Mouse (Mus musculus): Measurements from ENCODE around the gene Dop1b. TPM values are rescaled to one million over a fixed set of nuclear protein-coding genes. Genes with fewer than 3 reads are reported as not detected.

Dop1b gene
- polyA plus RNA-seq, 1 experiment from 2014 or later, result 12.2 TPM

DNA sequence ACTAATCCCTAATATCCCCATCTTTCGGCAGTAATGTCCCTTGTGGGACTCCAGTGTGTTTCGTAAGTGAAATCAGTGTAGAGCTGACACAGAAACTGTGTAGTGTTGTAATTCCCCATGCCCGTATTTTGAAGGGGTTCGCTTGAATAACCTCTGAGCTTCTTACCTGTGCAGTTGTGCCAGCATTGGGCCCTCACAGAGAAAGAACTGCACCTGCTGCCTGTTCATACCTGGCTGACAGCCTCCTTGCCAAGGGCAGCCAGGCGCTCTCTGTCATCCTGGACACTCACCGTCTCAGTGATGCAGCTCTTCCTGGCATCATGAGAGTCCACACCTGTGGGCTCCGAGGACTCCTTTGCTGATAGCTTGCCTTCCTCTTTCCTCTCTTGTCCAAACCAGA, 1.3 kb downstream of the Dop1b start:
- Histone ChIP-seq H3K27ac (replicated peaks) (peak overlapping the region; percentile 94), H3K9ac (peak overlapping the region; percentile 97; the same call in 1 of the 2 replicates), H3K27me3 (no peaks in the 10 kb centered on the region), H3K9me3 (replicated peaks) (no peaks in the 10 kb centered on the region), H3K4me2 (peak overlapping the region; percentile 100), H3K36me3 (replicated peaks) (peaks cover 5% of the 10 kb centered on the region; the same call in 1 of the 2 replicates), H3K4me3 (replicated peaks) (peak overlapping the region; percentile 92), H3K4me1 (replicated peaks) (peaks cover 58% of the 10 kb centered on the region)
- 73% methylated on average over 7 of the region's 7 CpGs for WGBS (ENCODE audit: insufficient replicate concordance)
- no peak for ATAC-seq (ENCODE audit: insufficient read depth)

DNA sequence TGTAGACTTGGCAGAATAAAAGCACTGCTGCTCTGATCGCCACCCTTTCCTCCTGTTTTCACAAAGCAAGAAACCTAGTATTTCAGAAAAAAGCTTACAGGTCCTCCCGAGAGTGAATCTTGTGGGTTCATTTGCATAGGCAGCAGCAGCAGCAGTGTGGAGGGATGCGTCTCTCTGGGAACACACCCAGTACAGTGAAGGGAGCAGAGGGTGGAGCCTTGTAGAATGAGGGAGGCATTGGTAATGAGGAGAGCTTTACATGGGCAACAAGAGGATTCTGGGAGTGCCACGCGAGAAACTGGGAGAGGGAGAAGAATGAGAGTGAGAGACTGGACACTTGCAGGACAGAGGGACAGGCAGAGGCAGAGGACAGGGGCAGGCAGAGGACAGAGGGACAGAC, 2.7 kb downstream of the Dop1b start:
- Histone ChIP-seq H3K27ac (replicated peaks) (peak overlapping the region; percentile 65), H3K9me3 (replicated peaks) (no peaks in the 10 kb centered on the region), H3K36me3 (replicated peaks) (peaks cover 13% of the 10 kb centered on the region; the same call in 1 of the 2 replicates), H3K27me3 (no peaks in the 10 kb centered on the region), H3K4me1 (replicated peaks) (peaks cover 61% of the 10 kb centered on the region), H3K4me2 (peak overlapping the region; percentile 39), H3K4me3 (replicated peaks) (no peak overlapping the region), H3K9ac (peak overlapping the region; percentile 43; the same call in 1 of the 2 replicates)
- WGBS (ENCODE audit: insufficient replicate concordance), result 31% methylated on average over 5 of the region's 5 CpGs
- no peak for ATAC-seq (ENCODE audit: insufficient read depth)

DNA sequence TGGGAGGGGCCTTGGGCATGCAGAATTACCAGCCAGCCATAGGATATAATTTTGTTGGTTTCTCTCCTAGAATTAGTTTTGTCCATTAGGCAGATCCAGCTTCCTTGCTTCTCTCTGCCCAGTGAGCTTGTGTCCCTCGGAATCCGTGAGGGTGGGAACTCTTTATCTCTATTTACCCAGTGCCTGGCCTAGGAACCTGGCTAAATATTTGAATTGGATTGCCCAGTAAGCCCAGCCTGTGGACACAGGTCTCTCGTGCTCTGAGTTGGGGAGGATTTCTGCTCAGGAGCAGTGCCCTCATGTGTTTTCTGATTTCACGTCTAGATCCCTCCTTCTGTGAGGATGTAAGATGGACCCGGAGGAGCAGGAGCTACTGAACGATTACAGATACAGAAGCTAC, 4.1 kb downstream of the Dop1b start:
- Histone ChIP-seq H3K4me3 (replicated peaks) (peak overlapping the region; percentile 23), H3K36me3 (replicated peaks) (peaks cover 17% of the 10 kb centered on the region; the same call in 1 of the 2 replicates), H3K9me3 (replicated peaks) (no peaks in the 10 kb centered on the region), H3K4me1 (replicated peaks) (peaks cover 64% of the 10 kb centered on the region), H3K9ac (no peak overlapping the region), H3K27me3 (no peaks in the 10 kb centered on the region), H3K27ac (replicated peaks) (peak overlapping the region; percentile 5; the same call in 1 of the 2 replicates), H3K4me2 (peak overlapping the region; percentile 46)
- no peak for ATAC-seq (ENCODE audit: insufficient read depth)
- WGBS (ENCODE audit: insufficient replicate concordance), result 69% methylated on average over 6 of the region's 6 CpGs

DNA sequence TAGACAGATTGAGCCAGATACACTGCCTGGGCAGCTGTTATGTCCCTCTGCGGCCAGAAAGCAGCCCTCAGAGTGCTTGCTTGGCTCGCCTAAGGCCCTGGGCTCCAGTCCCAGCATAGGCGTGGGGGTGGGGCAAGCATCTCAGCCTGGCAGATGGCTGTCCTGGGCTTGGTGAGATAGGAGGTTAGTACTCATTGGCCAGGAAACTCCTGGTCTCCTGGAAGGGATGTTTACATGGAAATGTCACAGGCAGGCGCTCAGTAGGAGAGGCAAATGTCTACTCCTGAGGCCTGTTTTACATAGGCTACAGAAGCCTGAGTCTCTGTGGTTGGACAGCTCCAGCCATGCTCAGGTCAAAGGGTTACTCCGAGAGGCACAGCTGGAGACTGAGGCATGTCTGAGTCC, 5.6 kb downstream of the Dop1b start:
- H3K27me3 ChIP-seq, result no peaks in the 10 kb centered on the region
- H3K4me1 ChIP-seq (replicated peaks), result peaks cover 68% of the 10 kb centered on the region
- ATAC-seq (ENCODE audit: insufficient read depth), result peak; percentile 72
- H3K4me2 ChIP-seq, result peak overlapping the region; percentile 46
- no peak overlapping the region for H3K4me3 ChIP-seq (replicated peaks)
- H3K9ac ChIP-seq, result peak overlapping the region; percentile 17; the same call in 1 of the 2 replicates
- H3K27ac ChIP-seq (replicated peaks), result peak overlapping the region; percentile 70
- no peaks in the 10 kb centered on the region for H3K9me3 ChIP-seq (replicated peaks)
- peaks cover 17% of the 10 kb centered on the region; the same call in 1 of the 2 replicates for H3K36me3 ChIP-seq (replicated peaks)
- WGBS (ENCODE audit: insufficient replicate concordance), result 40% methylated on average over 5 of the region's 5 CpGs

DNA sequence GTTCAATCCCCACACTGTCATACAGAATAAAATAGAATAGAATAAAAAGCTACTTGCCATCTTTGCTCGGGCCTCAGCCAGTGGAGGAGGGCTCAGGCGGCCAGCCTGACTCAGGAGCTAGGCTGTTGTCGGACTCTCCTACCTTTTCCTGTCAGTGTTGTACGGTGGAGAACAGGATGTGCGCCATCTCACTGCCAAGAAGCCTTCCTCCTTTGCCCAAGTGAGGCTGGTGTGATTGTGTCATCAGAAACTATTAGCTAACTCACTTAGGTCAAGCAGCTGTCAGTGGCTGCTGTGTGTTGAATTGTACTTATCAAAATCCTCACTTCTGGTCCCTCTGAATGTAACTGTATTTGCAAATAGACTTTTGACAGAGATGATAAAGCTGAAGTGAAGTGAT, 10.1 kb downstream of the Dop1b start:
- 54% methylated on average over 5 of the region's 5 CpGs for WGBS (ENCODE audit: insufficient replicate concordance)
- Histone ChIP-seq H3K9me3 (replicated peaks) (no peaks in the 10 kb centered on the region), H3K36me3 (replicated peaks) (peaks cover 20% of the 10 kb centered on the region), H3K4me2 (no peak overlapping the region), H3K4me3 (replicated peaks) (no peak overlapping the region), H3K27me3 (no peaks in the 10 kb centered on the region), H3K9ac (no peak overlapping the region), H3K4me1 (replicated peaks) (peaks cover 45% of the 10 kb centered on the region), H3K27ac (replicated peaks) (0 out of 2 replicates have a peak overlapping the region, but pooled peaks have one; percentile 9)
- no peak for ATAC-seq (ENCODE audit: insufficient read depth)

DNA sequence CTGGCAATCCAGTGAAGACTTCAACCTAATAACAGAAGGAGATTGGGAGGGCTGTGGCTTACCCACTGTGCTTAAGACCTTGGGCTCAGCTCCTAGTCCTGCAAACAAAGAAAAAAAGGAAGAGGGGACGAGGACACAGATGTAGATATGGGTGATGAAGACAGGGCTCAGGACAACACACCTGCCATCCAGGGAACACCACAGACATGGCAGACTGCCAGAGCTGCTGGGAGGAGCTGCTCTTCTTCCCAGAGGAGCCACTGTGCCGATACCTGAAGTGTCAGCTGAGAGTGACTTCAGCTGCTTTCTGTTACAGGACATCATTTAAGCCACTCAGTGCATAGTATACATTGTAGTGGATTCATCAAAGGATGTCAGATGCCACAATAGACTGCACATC, 10.8 kb downstream of the Dop1b start:
- WGBS (ENCODE audit: insufficient replicate concordance), result 44% methylated on average over 2 of the region's 2 CpGs
- Histone ChIP-seq H3K27ac (replicated peaks) (no peak overlapping the region), H3K4me2 (no peak overlapping the region), H3K4me3 (replicated peaks) (no peak overlapping the region), H3K9ac (no peak overlapping the region), H3K36me3 (replicated peaks) (peaks cover 20% of the 10 kb centered on the region), H3K9me3 (replicated peaks) (no peaks in the 10 kb centered on the region), H3K27me3 (no peaks in the 10 kb centered on the region), H3K4me1 (replicated peaks) (peaks cover 43% of the 10 kb centered on the region)
- no peak for ATAC-seq (ENCODE audit: insufficient read depth)

DNA sequence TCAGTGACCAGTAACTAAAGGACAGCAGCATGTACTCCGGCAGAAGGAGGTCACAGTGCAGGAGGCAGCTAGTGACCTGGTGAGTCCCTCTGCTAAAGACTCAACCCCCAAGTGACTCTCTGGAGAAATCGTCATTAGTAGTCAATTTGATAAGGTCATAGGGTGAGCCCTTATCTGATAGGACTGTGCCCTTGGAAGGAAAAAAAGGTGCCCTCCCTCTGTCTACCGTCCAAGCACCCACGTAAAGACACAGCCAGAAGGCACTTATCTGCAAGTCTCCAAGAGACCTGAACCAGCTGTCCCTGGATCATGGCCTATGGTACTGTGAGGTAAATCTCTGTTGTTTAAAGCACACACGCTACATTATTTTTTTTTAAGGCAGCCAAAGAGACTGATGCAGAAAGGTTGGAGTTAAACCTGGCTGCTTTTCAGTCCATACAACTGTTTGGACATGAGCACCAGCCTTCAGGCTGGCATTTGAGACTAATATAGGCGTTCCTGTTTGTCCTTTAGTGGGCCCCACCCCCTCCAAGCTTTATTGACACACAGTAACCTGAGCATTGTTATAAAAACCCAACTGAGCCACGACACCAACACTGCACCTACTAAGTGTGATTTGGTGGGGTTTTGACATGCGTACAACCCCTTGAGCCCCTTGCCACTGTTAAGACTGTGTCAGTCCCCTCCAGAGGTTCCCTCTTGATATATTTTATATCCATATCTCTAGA, 13.9 kb downstream of the Dop1b start:
- peaks cover 12% of the 10 kb centered on the region for H3K36me3 ChIP-seq (replicated peaks)
- WGBS (ENCODE audit: insufficient replicate concordance), result 57% methylated on average over 8 of the region's 8 CpGs
- H3K27me3 ChIP-seq, result no peaks in the 10 kb centered on the region
- no peak overlapping the region for H3K4me3 ChIP-seq (replicated peaks)
- peak overlapping the region; percentile 49; the same call in 1 of the 2 replicates for H3K27ac ChIP-seq (replicated peaks)
- no peak for ATAC-seq (ENCODE audit: insufficient read depth)
- peaks cover 55% of the 10 kb centered on the region for H3K4me1 ChIP-seq (replicated peaks)
- no peak overlapping the region for H3K4me2 ChIP-seq
- H3K9ac ChIP-seq, result no peak overlapping the region
- H3K9me3 ChIP-seq (replicated peaks), result no peaks in the 10 kb centered on the region

DNA sequence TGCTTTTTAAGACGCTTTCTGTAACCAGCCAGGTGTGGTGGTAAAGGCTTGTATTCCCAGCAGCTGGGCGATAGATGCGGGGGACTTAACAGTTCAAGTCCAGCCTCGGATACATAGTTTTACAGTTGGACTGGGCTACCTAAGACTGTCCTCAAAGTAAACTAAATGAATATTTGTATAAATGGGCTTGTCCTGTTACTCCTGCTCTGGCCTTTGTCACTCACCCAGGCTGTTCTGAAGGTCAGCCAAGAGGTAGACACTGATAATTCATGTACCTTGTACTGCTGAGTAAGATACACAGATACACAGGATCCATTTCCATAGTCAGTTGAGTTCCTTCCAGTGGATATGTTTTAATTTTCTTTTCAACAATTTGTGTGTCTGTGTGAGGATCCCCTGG, 14.5 kb downstream of the Dop1b start:
- H3K9ac ChIP-seq, result no peak overlapping the region
- peaks cover 59% of the 10 kb centered on the region for H3K4me1 ChIP-seq (replicated peaks)
- 82% methylated on average over 4 of the region's 4 CpGs for WGBS (ENCODE audit: insufficient replicate concordance)
- no peak overlapping the region for H3K4me2 ChIP-seq
- no peaks in the 10 kb centered on the region for H3K9me3 ChIP-seq (replicated peaks)
- peak; percentile 45; the same call in 1 of the 2 replicates for ATAC-seq (ENCODE audit: insufficient read depth)
- H3K4me3 ChIP-seq (replicated peaks), result no peak overlapping the region
- peak overlapping the region; percentile 49; the same call in 1 of the 2 replicates for H3K27ac ChIP-seq (replicated peaks)
- peaks cover 12% of the 10 kb centered on the region for H3K36me3 ChIP-seq (replicated peaks)
- no peaks in the 10 kb centered on the region for H3K27me3 ChIP-seq

DNA sequence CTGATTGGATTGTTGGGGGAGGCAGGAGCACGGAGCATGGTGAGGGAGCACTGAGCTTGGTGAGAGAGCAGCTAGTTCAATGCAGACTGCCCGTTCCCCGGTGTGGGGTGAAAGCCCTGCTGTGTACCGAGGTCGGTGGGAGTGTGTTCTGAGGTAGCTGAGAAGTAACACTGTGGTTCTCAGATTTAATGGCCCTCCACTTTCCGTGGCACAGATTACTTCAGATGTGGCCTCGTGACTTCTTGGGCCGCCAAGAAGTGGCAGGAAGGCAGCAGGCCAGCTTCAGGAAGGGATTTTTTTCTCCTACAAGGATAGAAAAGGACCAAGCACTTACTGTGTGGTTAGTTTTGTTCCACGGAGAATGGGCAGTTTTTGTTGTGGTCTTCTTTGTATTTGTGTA, 17.0 kb downstream of the Dop1b start:
- H3K9me3 ChIP-seq (replicated peaks), result no peaks in the 10 kb centered on the region
- peaks cover 56% of the 10 kb centered on the region for H3K4me1 ChIP-seq (replicated peaks)
- no peak for ATAC-seq (ENCODE audit: insufficient read depth)
- WGBS (ENCODE audit: insufficient replicate concordance), result 59% methylated on average over 9 of the region's 9 CpGs
- no peaks in the 10 kb centered on the region for H3K27me3 ChIP-seq
- H3K36me3 ChIP-seq (replicated peaks), result peaks cover 12% of the 10 kb centered on the region
- H3K4me2 ChIP-seq, result no peak overlapping the region
- no peak overlapping the region for H3K27ac ChIP-seq (replicated peaks)
- H3K4me3 ChIP-seq (replicated peaks), result no peak overlapping the region
- no peak overlapping the region for H3K9ac ChIP-seq

DNA sequence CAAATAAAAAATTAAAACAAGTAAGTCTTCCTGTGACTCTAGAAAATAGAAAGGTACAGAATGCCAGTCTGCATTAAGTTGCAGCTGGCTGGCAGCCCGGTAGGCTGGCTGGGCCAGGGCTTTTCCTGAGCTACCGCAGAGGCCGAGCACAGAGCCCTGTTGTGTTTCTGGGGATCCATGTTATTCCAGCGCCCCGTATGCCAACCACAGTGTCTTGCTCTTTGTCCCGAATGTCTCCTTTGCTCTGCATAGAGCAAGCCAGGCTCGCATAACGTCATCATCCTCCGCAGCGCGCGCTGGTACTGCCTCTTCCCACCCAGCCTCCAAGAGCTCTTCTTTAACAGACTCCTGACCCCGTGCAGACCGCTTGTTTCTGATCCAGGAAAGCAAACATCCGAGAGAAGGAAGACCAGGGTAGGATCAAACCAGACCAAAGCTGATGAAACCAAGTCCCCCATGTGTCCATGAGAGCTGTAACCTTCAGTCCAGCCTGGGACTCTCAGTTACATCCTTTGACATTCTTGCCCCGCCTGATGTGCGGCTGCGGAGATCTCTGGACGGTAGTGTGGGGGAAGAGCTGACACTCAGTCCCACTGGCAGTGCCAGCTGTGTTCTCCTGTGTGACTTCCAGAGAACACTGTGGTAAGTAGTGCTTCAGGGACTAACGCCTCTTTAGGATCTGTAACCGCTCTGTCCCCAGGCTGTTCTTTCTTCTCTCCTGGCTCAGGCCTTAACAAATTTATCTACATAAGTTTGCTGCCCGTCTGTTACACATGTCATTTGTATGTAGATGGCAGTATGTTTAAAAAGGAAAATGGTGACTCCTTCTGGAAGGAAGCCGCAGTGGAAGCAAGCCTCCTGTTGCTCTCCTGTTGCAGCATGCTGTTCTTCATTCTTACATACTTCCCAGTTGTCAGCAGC, 18.4 kb downstream of the Dop1b start:
- Histone ChIP-seq H3K4me1 (replicated peaks) (peaks cover 55% of the 10 kb centered on the region), H3K9me3 (replicated peaks) (no peaks in the 10 kb centered on the region), H3K27ac (replicated peaks) (peak overlapping the region; percentile 35), H3K4me3 (replicated peaks) (no peak overlapping the region), H3K27me3 (no peaks in the 10 kb centered on the region), H3K36me3 (replicated peaks) (peaks cover 20% of the 10 kb centered on the region), H3K9ac (no peak overlapping the region), H3K4me2 (no peak overlapping the region)
- 80% methylated on average over 23 of the region's 23 CpGs for WGBS (ENCODE audit: insufficient replicate concordance)
- ATAC-seq (ENCODE audit: insufficient read depth), result no peak

DNA sequence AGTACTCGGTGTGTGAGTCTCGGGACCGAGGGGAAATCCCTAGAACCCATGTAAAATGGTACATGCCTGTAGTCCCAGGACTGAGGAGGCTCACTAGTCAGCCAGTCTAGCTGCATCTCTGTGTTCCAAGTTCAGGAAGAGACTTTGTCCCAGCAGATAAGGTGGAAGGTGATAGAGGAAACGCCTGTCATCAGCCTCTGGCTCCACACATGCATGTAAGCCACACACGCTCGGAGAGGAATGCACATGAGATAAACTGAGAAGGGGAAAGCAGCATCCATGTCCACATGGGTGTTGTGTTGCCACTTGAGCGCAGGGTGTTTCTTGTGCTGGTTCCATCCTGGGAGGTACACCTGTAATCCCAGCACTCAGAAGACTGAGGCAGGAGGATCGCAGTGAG, 19.6 kb downstream of the Dop1b start:
- no peak overlapping the region for H3K4me2 ChIP-seq
- peaks cover 21% of the 10 kb centered on the region for H3K36me3 ChIP-seq (replicated peaks)
- H3K27me3 ChIP-seq, result no peaks in the 10 kb centered on the region
- no peaks in the 10 kb centered on the region for H3K9me3 ChIP-seq (replicated peaks)
- ATAC-seq (ENCODE audit: insufficient read depth), result no peak
- H3K27ac ChIP-seq (replicated peaks), result no peak overlapping the region
- H3K4me3 ChIP-seq (replicated peaks), result no peak overlapping the region
- H3K9ac ChIP-seq, result no peak overlapping the region
- WGBS (ENCODE audit: insufficient replicate concordance), result 61% methylated on average over 8 of the region's 8 CpGs
- H3K4me1 ChIP-seq (replicated peaks), result peaks cover 50% of the 10 kb centered on the region

Measured in liver, embryonic 15.5 days (tissue).